Mouse (Mus musculus): ENCODE results near the gene Msgn1. TPM values are rescaled to one million over a fixed set of nuclear protein-coding genes. Genes with fewer than 3 reads are reported as not detected.

Gene Msgn1
- total RNA-seq (2014; fragmentation: Nextera tagmentation): not detected in 2 replicates
- total RNA-seq (2017): not detected in 2 replicates

GRCm38 (mm10) chr12:11208872-11209271 is at the start of gene Msgn1:
Msgn1 (minus strand) TSS chr12:11208972.
- no peak for ATAC-seq (replicated peaks; ENCODE audit: low FRiP score, low TSS enrichment, poor library complexity, severe bottlenecking)

GRCm38 (mm10) chr12:11250322-11250721 is 41.5 kb upstream of the Msgn1 start:
- no peak for ATAC-seq (replicated peaks; ENCODE audit: low FRiP score, low TSS enrichment, poor library complexity, severe bottlenecking)

- ATAC-seq (replicated peaks; ENCODE audit: low FRiP score, low TSS enrichment, poor library complexity, severe bottlenecking): no peak
Observed at GRCm38 (mm10) chr12:11247460-11247859, 38.7 kb upstream of the Msgn1 start.

GRCm38 (mm10) chr12:11235996-11236395 is 27.2 kb upstream of the Msgn1 start:
- no peak for ATAC-seq (replicated peaks; ENCODE audit: low FRiP score, low TSS enrichment, poor library complexity, severe bottlenecking)

- ATAC-seq (replicated peaks; ENCODE audit: low FRiP score, low TSS enrichment, poor library complexity, severe bottlenecking): no peak
Observed at GRCm38 (mm10) chr12:11230267-11230666, 21.5 kb upstream of the Msgn1 start.

GRCm38 (mm10) chr12:11226529-11227268 is 17.9 kb upstream of the Msgn1 start:
- no peak for ATAC-seq (replicated peaks; ENCODE audit: low FRiP score, low TSS enrichment, poor library complexity, severe bottlenecking)

GRCm38 (mm10) chr12:11226123-11226522 is 17.4 kb upstream of the Msgn1 start:
- no peak for ATAC-seq (replicated peaks; ENCODE audit: low FRiP score, low TSS enrichment, poor library complexity, severe bottlenecking)

GRCm38 (mm10) chr12:11224722-11225121 is 15.9 kb upstream of the Msgn1 start:
- ATAC-seq (replicated peaks; ENCODE audit: low FRiP score, low TSS enrichment, poor library complexity, severe bottlenecking): no peak

- no peak for ATAC-seq (replicated peaks; ENCODE audit: low FRiP score, low TSS enrichment, poor library complexity, severe bottlenecking)
Observed at GRCm38 (mm10) chr12:11223090-11223489, 14.3 kb upstream of the Msgn1 start.

GRCm38 (mm10) chr12:11222566-11222965 is 13.8 kb upstream of the Msgn1 start:
- ATAC-seq (replicated peaks; ENCODE audit: low FRiP score, low TSS enrichment, poor library complexity, severe bottlenecking): no peak

- ATAC-seq (replicated peaks; ENCODE audit: low FRiP score, low TSS enrichment, poor library complexity, severe bottlenecking): no peak
Observed at GRCm38 (mm10) chr12:11221524-11222330, 13.0 kb upstream of the Msgn1 start.

GRCm38 (mm10) chr12:11217726-11218250 is 9.0 kb upstream of the Msgn1 start:
- ATAC-seq (replicated peaks; ENCODE audit: low FRiP score, low TSS enrichment, poor library complexity, severe bottlenecking): no peak

- no peak for ATAC-seq (replicated peaks; ENCODE audit: low FRiP score, low TSS enrichment, poor library complexity, severe bottlenecking)
Observed at GRCm38 (mm10) chr12:11216454-11216853, 7.7 kb upstream of the Msgn1 start.

- no peak for ATAC-seq (replicated peaks; ENCODE audit: low FRiP score, low TSS enrichment, poor library complexity, severe bottlenecking)
Observed at GRCm38 (mm10) chr12:11215555-11215954, 6.8 kb upstream of the Msgn1 start.

GRCm38 (mm10) chr12:11214776-11215175 is 6.0 kb upstream of the Msgn1 start:
- no peak for ATAC-seq (replicated peaks; ENCODE audit: low FRiP score, low TSS enrichment, poor library complexity, severe bottlenecking)

GRCm38 (mm10) chr12:11212881-11213280 is 4.1 kb upstream of the Msgn1 start:
- ATAC-seq (replicated peaks; ENCODE audit: low FRiP score, low TSS enrichment, poor library complexity, severe bottlenecking): no peak

- no peak for ATAC-seq (replicated peaks; ENCODE audit: low FRiP score, low TSS enrichment, poor library complexity, severe bottlenecking)
Observed at GRCm38 (mm10) chr12:11210361-11210760, 1.6 kb upstream of the Msgn1 start.

- no peak for ATAC-seq (replicated peaks; ENCODE audit: low FRiP score, low TSS enrichment, poor library complexity, severe bottlenecking)
Observed at GRCm38 (mm10) chr12:11209636-11210035, 864 bp upstream of the Msgn1 start.

GRCm38 (mm10) chr12:11206321-11206720 is 2.5 kb downstream of the Msgn1 start:
- no peak for ATAC-seq (replicated peaks; ENCODE audit: low FRiP score, low TSS enrichment, poor library complexity, severe bottlenecking)
